Comparison of ENCODE assay signal across 13 mouse cellular contexts in genomic region chr12:65942166-65942565, GRCm38 (mm10).
"Had no signal": no experiment of that assay in that cellular context is flagged by ENCODE, and none has a peak within 500 bp of the region (broad histone marks: within the 10 kb centered on the region; RNA-seq: fewer than 3 reads in every experiment).

No protein-coding gene starts in this region.

- ATAC-seq: liver, postnatal 0 days; lung, postnatal 0 days; midbrain, embryonic 13.5 days had no signal

- H3K36me3 ChIP-seq: limb, embryonic 12.5 days; liver, embryonic 13.5 days; midbrain, embryonic 13.5 days; neural tube, embryonic 12.5 days; stomach, embryonic 15.5 days had no signal

- H3K4me3 ChIP-seq: left cerebral cortex, adult 2 months; limb, embryonic 12.5 days; liver, embryonic 13.5 days; midbrain, embryonic 13.5 days; neural tube, embryonic 12.5 days; stomach, embryonic 15.5 days had no signal

- H3K27ac ChIP-seq: left cerebral cortex, adult 2 months; limb, embryonic 12.5 days; liver, embryonic 13.5 days; midbrain, embryonic 13.5 days; neural tube, embryonic 12.5 days; stomach, embryonic 15.5 days had no signal

- DNase-seq: kidney, postnatal 25 days; liver; liver, embryonic 13.5 days; liver, postnatal 0 days; lung, postnatal 36 days; thymus, adult 2 months; thymus, postnatal 25 days had no signal

- H3K9ac ChIP-seq: limb, embryonic 12.5 days; liver, embryonic 13.5 days; liver, postnatal 0 days; midbrain, embryonic 13.5 days; neural tube, embryonic 12.5 days; stomach, embryonic 15.5 days had no signal

- H3K4me1 ChIP-seq: limb, embryonic 12.5 days; liver, embryonic 13.5 days; midbrain, embryonic 13.5 days; neural tube, embryonic 12.5 days; stomach, embryonic 15.5 days had no signal

- H3K27me3 ChIP-seq: limb, embryonic 12.5 days; liver, embryonic 13.5 days; midbrain, embryonic 13.5 days; neural tube, embryonic 12.5 days; stomach, embryonic 15.5 days had no signal

- H3K9me3 ChIP-seq: limb, embryonic 12.5 days; midbrain, embryonic 13.5 days; neural tube, embryonic 12.5 days; stomach, embryonic 15.5 days had no signal

- H3K4me2 ChIP-seq: limb, embryonic 12.5 days; liver, embryonic 13.5 days; midbrain, embryonic 13.5 days; neural tube, embryonic 12.5 days; stomach, embryonic 15.5 days had no signal
